Mouse (Mus musculus): ENCODE data around the gene Thbs2. TPM values are rescaled to one million over a fixed set of nuclear protein-coding genes. Genes with fewer than 3 reads are reported as not detected.

Gene Thbs2
- polyA plus RNA-seq, 1 experiment, result 6.4 TPM

DNA sequence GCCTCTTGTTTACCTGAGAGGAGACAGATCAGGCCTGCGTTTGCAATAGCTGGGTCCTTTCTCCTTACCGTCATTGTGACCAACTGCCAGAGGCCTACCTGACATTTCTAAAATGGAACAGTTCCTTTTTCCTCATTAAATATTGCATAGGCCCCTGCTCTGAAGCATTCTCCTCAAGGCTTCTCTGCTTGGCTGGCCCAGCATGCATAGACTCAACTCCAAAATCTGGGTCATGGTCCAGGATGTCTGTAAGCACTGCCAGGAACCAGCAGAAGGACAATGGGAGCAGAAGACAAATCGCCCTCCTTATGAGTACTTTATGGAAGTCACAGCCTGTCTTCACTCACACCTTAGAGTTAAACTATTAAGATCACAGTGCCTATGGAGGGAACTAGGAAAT is 17.7 kb upstream of the Thbs2 start:
- H3K27ac ChIP-seq (ENCODE audit: insufficient read depth, low read length), result no peak overlapping the region
- 92% methylated on average over 3 of the region's 3 CpGs for WGBS
- H3K27me3 ChIP-seq (ENCODE audit: control insufficient read depth, insufficient read depth, low read length), result no peaks in the 10 kb centered on the region
- no peak overlapping the region for H3K4me3 ChIP-seq (ENCODE audit: extremely low read depth, insufficient read depth, insufficient read length)
- no peaks in the 10 kb centered on the region for H3K4me1 ChIP-seq (ENCODE audit: control insufficient read depth, insufficient read depth, insufficient read length)
- DNase-seq (ENCODE audit: low read depth in 1 of 2, low spot score in 2 of 2), result no peak
- TF ChIP-seq CTCF (IDR thresholded peaks at IDR 0.05; ENCODE audit: extremely low read depth, insufficient read depth, insufficient read length, insufficient replicate concordance) (no peak), POLR2A (IDR thresholded peaks at IDR 0.05; ENCODE audit: low read depth, low read length) (no peak)
- H3K36me3 ChIP-seq (ENCODE audit: control insufficient read depth, insufficient read depth, low read length), result no peaks in the 10 kb centered on the region

DNA sequence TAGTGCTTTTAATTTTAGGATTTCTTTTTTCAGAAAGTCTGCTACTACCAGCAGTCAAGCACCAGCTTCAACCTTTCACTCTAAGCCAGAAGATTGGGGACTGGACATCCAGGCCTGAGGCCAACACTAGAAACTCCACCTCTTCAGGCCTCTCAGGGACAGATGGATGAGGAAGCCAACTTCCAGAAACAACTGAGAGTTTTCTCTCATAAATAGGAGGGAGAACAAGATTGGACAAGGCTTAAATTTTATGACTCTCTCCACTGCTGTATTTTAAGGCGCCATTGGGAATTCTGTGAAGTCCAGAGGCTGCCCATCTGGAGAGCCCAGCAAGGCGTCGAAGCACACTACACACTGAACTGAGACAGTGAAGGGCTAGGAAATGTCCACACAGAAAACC is 17.0 kb upstream of the Thbs2 start:
- no peak for TF ChIP-seq POLR2A (IDR thresholded peaks at IDR 0.05; ENCODE audit: low read depth, low read length)
- no peak for TF ChIP-seq CTCF (IDR thresholded peaks at IDR 0.05; ENCODE audit: extremely low read depth, insufficient read depth, insufficient read length, insufficient replicate concordance)
- no peak overlapping the region for H3K4me3 ChIP-seq (ENCODE audit: extremely low read depth, insufficient read depth, insufficient read length)
- no peaks in the 10 kb centered on the region for H3K4me1 ChIP-seq (ENCODE audit: control insufficient read depth, insufficient read depth, insufficient read length)
- WGBS, result 88% methylated on average over 3 of the region's 3 CpGs
- no peaks in the 10 kb centered on the region for H3K27me3 ChIP-seq (ENCODE audit: control insufficient read depth, insufficient read depth, low read length)
- no peak overlapping the region for H3K27ac ChIP-seq (ENCODE audit: insufficient read depth, low read length)
- DNase-seq (ENCODE audit: low read depth in 1 of 2, low spot score in 2 of 2), result no peak
- H3K36me3 ChIP-seq (ENCODE audit: control insufficient read depth, insufficient read depth, low read length), result no peaks in the 10 kb centered on the region

DNA sequence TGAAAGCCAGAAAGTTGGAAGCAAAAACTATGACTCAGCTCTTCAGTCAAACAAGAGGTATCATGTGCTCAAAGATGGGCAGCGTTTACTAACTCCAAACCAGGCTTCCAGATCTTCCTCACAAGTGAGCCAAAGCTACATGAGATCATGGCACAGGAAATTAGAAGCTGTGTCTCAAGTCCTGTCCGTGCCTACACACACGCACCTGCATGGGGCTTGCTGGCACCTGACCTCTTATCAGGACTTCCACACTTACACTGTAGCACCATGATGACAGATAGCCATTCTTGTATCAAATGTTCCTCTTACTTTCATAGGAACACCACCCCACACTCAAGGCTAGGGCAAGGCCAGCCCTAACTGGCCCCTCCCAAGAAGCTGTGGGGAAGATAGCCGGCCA is 12.0 kb upstream of the Thbs2 start:
- Histone ChIP-seq H3K4me3 (ENCODE audit: extremely low read depth, insufficient read depth, insufficient read length) (no peak overlapping the region), H3K36me3 (ENCODE audit: control insufficient read depth, insufficient read depth, low read length) (no peaks in the 10 kb centered on the region), H3K27ac (ENCODE audit: insufficient read depth, low read length) (no peak overlapping the region), H3K27me3 (ENCODE audit: control insufficient read depth, insufficient read depth, low read length) (no peaks in the 10 kb centered on the region), H3K4me1 (ENCODE audit: control insufficient read depth, insufficient read depth, insufficient read length) (no peaks in the 10 kb centered on the region)
- DNase-seq (ENCODE audit: low read depth in 1 of 2, low spot score in 2 of 2), result no peak
- no peak for TF ChIP-seq POLR2A (IDR thresholded peaks at IDR 0.05; ENCODE audit: low read depth, low read length)
- no peak for TF ChIP-seq CTCF (IDR thresholded peaks at IDR 0.05; ENCODE audit: extremely low read depth, insufficient read depth, insufficient read length, insufficient replicate concordance)
- 84% methylated on average over 4 of the region's 4 CpGs for WGBS

DNA sequence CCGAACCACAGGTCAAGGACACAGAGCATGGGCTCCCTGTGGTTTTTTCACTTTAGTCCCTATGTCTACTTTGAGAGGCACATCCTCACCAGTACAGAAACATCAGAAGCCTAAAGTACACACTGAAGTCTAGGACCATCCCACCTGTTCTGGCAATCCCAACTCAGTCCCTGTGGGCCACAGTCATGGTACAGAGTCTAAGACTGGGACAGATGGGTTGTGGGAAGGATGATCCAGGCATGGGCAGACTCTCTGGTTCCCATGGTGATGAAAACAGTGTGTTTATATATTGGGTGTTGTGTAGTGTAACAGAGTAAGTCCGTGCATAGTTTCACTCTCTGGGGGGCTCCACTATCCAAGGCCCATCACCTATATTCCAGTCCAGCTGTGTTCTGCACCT is 11.4 kb upstream of the Thbs2 start:
- Histone ChIP-seq H3K27me3 (ENCODE audit: control insufficient read depth, insufficient read depth, low read length) (no peaks in the 10 kb centered on the region), H3K4me3 (ENCODE audit: extremely low read depth, insufficient read depth, insufficient read length) (no peak overlapping the region), H3K36me3 (ENCODE audit: control insufficient read depth, insufficient read depth, low read length) (no peaks in the 10 kb centered on the region), H3K27ac (ENCODE audit: insufficient read depth, low read length) (no peak overlapping the region), H3K4me1 (ENCODE audit: control insufficient read depth, insufficient read depth, insufficient read length) (no peaks in the 10 kb centered on the region)
- DNase-seq (ENCODE audit: low read depth in 1 of 2, low spot score in 2 of 2), result no peak
- no peak for TF ChIP-seq POLR2A (IDR thresholded peaks at IDR 0.05; ENCODE audit: low read depth, low read length)
- TF ChIP-seq CTCF (IDR thresholded peaks at IDR 0.05; ENCODE audit: extremely low read depth, insufficient read depth, insufficient read length, insufficient replicate concordance), result no peak
- 83% methylated on average over 2 of the region's 2 CpGs for WGBS

DNA sequence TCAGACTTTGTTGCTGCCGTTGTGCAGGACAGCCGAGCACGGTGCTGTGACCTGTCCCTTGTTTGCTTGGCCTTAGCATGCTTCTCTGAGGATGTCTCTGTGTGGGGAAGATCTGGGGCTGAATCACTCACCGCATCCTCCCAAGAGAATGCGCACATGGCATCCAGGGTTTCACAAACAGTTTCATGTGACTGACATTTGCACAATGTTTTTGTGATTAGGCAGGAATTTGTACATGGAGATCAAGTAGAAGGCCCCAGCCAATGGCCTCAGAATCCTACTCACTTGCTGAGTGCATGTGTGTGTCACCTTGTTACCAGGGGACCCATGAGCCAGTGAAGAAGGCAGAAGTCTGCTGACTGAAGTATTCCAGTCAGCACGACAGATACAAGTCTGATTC is 9.7 kb upstream of the Thbs2 start:
- no peaks in the 10 kb centered on the region for H3K36me3 ChIP-seq (ENCODE audit: control insufficient read depth, insufficient read depth, low read length)
- TF ChIP-seq CTCF (IDR thresholded peaks at IDR 0.05; ENCODE audit: extremely low read depth, insufficient read depth, insufficient read length, insufficient replicate concordance), result no peak
- no peak for TF ChIP-seq POLR2A (IDR thresholded peaks at IDR 0.05; ENCODE audit: low read depth, low read length)
- no peaks in the 10 kb centered on the region for H3K27me3 ChIP-seq (ENCODE audit: control insufficient read depth, insufficient read depth, low read length)
- no peak overlapping the region for H3K4me3 ChIP-seq (ENCODE audit: extremely low read depth, insufficient read depth, insufficient read length)
- 79% methylated on average over 6 of the region's 6 CpGs for WGBS
- no peak overlapping the region for H3K27ac ChIP-seq (ENCODE audit: insufficient read depth, low read length)
- H3K4me1 ChIP-seq (ENCODE audit: control insufficient read depth, insufficient read depth, insufficient read length), result no peaks in the 10 kb centered on the region
- no peak for DNase-seq (ENCODE audit: low read depth in 1 of 2, low spot score in 2 of 2)

DNA sequence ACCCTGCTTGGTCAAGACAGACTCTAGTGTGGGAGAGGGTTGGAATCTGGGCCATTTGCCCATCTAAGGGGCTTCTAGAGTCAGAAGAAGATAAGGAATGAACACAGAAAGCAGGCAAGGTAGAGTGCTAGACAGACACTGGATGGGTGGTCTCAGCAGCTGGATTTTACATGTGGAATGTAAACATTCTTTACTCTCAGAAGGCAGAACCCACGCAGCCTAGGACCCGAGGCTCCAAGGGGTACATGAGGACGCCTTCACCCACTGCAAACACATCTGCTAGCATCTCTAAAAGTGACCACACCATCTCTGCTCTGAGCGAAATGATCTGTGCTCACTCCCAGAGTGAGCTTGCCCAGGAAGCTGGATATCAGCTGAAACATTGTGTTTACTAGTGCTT is 9.2 kb upstream of the Thbs2 start:
- no peaks in the 10 kb centered on the region for H3K4me1 ChIP-seq (ENCODE audit: control insufficient read depth, insufficient read depth, insufficient read length)
- WGBS, result 67% methylated on average over 4 of the region's 4 CpGs
- no peak overlapping the region for H3K27ac ChIP-seq (ENCODE audit: insufficient read depth, low read length)
- no peak overlapping the region for H3K4me3 ChIP-seq (ENCODE audit: extremely low read depth, insufficient read depth, insufficient read length)
- no peak for DNase-seq (ENCODE audit: low read depth in 1 of 2, low spot score in 2 of 2)
- no peak for TF ChIP-seq POLR2A (IDR thresholded peaks at IDR 0.05; ENCODE audit: low read depth, low read length)
- no peak for TF ChIP-seq CTCF (IDR thresholded peaks at IDR 0.05; ENCODE audit: extremely low read depth, insufficient read depth, insufficient read length, insufficient replicate concordance)
- no peaks in the 10 kb centered on the region for H3K27me3 ChIP-seq (ENCODE audit: control insufficient read depth, insufficient read depth, low read length)
- H3K36me3 ChIP-seq (ENCODE audit: control insufficient read depth, insufficient read depth, low read length), result no peaks in the 10 kb centered on the region

DNA sequence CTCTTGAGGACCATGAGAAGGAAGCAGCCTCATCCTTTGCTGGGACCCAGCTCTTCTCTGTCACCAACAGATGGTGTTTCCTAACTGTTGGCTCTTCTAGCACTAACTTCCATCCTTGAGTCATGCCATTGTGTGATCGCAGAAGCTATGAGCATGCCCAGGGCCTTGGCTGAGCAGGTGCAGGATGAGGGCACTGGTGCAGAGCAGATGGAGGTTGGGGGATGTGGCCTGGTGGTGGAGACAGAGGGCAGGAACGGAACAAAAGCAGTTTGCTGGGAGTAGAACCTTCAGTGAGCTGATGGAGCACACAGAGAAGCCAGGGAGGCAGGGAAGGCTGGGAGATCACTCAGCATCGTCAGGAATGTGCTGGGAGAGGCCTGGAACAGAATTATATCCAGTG is 8.7 kb upstream of the Thbs2 start:
- no peak overlapping the region for H3K27ac ChIP-seq (ENCODE audit: insufficient read depth, low read length)
- no peaks in the 10 kb centered on the region for H3K4me1 ChIP-seq (ENCODE audit: control insufficient read depth, insufficient read depth, insufficient read length)
- no peak overlapping the region for H3K4me3 ChIP-seq (ENCODE audit: extremely low read depth, insufficient read depth, insufficient read length)
- no peak for TF ChIP-seq CTCF (IDR thresholded peaks at IDR 0.05; ENCODE audit: extremely low read depth, insufficient read depth, insufficient read length, insufficient replicate concordance)
- TF ChIP-seq POLR2A (IDR thresholded peaks at IDR 0.05; ENCODE audit: low read depth, low read length), result no peak
- no peak for DNase-seq (ENCODE audit: low read depth in 1 of 2, low spot score in 2 of 2)
- WGBS, result 44% methylated on average over 3 of the region's 3 CpGs
- H3K36me3 ChIP-seq (ENCODE audit: control insufficient read depth, insufficient read depth, low read length), result no peaks in the 10 kb centered on the region
- no peaks in the 10 kb centered on the region for H3K27me3 ChIP-seq (ENCODE audit: control insufficient read depth, insufficient read depth, low read length)
